Mouse (Mus musculus): Measurements from ENCODE around the gene Sccpdh.

GRCm38 (mm10) chr1:179627855-179628254 is 40.2 kb upstream of the Sccpdh start:
- no peak for TF ChIP-seq CTCF (conservative IDR thresholded peaks at IDR 0.05; ENCODE audit: low read length)
- no peak for TF ChIP-seq POU5F1 (IDR thresholded peaks at IDR 0.05; ENCODE audit: borderline replicate concordance, low read length)
- no peak for TF ChIP-seq NANOG (IDR thresholded peaks at IDR 0.05; ENCODE audit: borderline replicate concordance, low read length)
